Mouse (Mus musculus) erythroblast, embryonic 14.5 days (primary cell): ENCODE results near the gene Myocd.

ENCODE experiments used
- GATA1 ChIP-seq: IDR thresholded peaks from 2 replicates; pipeline ENCODE4 v1.6.1; 2012; ENCODE audit warnings: low read length, inconsistent platforms, mixed read lengths
- TAL1 ChIP-seq: IDR thresholded peaks from 3 replicates; pipeline ENCODE4 v1.6.1; 2012; ENCODE audit warnings: low read length, inconsistent platforms, mixed read lengths

DNA sequence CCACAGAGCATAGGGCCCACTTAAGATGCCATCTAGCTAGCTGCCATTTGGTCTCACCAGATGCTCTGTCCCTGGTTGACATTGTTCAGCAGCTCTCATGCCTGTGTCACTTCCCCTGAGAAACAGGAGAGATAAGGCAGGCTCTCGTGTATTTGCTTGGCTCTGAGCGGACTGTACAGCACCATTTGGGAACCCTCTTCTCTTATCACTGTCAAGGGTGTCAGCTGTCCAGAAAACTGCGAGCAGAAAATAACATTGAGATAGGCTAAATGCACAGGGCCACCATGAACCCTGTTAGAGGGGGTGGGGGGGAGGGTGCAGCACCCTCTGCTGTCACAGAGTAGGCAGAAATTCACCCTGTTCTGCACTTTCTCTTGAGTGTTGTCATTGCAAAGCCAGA lies 34.0 kb upstream of the Myocd start:
- no peak for TF ChIP-seq TAL1
- no peak for TF ChIP-seq GATA1
